Mouse (Mus musculus) 3T3-L1 (cell line): ENCODE data around the gene Ccser2.

Source experiments
- DNase-seq: peaks from one replicate; pipeline ENCODE4 v3.0.0-alpha.2; 2015; ENCODE audit warnings: low read depth, low spot score

Ccser2 gene

GRCm38 (mm10) chr14:36870257-36870656, 98.3 kb downstream of the Ccser2 start:
- no peak for DNase-seq

DNA sequence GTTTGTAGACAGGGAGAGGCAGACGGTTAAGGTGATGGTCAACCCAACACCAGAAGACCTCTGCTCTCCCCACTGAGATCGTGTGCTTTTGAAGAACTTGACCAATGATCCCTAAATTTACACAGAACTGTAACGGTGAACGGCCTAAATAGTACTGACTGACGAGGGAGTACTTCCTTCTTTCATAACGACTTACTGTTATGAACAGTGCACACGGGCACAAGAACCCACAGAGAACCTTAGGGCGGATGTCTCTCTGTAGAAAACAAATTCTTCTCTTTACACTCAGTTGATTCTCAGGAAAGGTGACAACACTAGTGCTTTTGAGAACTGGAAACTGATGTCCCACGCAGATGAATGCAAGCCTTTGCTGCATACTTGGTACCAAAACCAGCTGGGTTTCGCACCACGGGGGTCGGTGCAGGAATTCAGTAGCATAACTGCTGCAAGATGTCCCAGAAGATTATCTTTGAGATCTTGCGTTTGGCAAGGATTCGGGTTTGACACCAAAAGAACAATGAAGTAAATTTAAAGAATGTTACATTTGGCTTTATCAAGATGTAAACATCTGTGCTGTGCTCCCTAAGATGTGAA, 99.7 kb downstream of the Ccser2 start:
- no peak for DNase-seq

DNA sequence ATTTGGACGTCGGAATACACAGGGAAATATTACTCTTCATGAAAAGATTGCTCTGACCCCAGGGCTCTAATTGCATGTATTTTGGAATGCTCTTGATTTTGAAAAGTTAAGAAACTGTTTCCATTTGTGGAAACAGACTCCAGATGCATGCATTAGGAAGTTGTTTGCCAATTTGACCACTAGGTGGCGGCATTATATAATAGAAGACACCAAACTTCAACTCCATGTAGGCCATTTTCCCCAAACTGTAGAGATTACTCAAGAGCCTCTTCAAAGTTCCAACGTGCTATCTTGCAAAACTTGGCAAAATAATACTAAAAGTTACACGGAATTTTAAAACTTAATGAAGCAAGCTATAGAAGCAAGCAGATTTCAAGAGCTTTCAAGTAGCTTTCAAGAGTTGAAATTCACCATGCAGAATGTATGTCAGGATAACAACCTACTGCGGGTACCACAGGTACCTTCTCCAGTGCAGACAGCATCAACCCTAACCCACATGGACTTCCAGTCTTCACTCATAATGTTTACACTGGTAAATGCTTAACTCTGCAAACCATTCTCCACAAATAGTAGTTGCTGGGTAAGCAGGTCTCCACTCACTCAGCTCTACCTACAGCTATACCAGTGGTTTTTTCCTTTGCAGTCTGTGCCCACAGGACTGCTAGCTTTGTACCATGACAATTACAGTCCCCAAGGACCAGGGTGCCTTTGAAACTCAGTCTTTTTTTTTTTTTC, 101.4 kb downstream of the Ccser2 start:
- DNase-seq = peak; percentile 87

- peak; percentile 91 for DNase-seq
These were observed 104.6 kb downstream of the Ccser2 start for GRCm38 (mm10) chr14:36863877-36864489.

DNA sequence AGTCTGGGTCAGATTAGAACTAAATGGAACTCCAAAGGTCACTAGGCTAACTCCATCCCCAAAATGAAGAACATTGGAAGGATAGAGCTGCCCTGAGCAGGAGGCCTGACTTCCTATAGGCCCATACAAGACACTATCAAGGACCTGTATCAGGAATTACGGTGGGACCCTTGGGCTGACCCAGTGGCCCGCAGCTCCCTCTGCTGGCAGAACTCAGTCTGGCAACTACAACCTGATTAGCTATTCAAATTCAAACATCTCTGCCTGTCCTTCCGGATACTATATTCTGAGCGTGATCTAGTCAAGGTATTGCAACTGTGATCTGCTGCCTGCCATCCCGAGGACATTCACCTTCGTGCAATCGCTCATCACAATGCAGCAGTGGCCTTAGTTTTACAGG, 106.2 kb downstream of the Ccser2 start:
- peak; percentile 78 for DNase-seq

DNA sequence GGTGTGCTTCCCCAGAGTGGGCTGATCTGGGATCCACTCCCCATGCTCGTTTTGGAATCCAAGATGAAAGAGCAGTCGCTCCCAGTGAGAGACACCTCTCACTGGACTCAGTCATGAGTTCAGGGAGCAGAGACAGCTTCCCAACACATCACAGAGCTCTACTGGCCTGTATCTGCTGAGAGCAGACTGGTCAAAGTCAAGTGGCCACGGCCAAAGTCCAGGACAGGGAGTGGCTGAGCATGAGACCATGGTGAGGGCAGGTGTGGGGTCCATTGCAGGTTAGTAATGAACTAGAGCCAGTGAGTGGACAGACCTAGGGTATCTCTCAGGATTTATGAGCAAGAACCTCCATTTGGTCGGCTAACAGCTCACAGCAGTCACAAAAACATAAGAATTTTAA, 109.6 kb downstream of the Ccser2 start:
- no peak for DNase-seq

DNA sequence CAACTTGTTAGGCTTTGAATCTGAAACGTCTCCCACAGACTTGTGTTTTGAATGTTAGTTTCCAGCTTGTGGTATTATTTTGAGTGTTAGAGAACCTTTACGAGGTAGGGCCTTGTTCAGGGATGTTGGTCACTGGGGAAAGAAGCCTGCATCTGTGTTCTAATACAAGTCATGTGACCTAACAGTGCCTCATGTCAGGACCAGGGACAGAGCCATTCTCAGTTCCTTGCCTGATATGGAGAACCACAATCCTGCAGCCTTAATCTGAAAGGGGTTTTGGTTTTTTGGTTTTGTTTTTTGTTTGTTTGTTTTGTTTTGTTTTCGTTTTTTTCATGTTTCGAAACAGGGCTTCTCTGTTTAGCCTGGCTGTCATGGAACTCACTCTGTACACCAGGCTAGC, 115.6 kb downstream of the Ccser2 start:
- DNase-seq = peak; percentile 42

- no peak for DNase-seq
These were observed 119.7 kb downstream of the Ccser2 start for GRCm38 (mm10) chr14:36848860-36849259.
